Mouse (Mus musculus): ENCODE measurements at regions not wholly inside any gene's neighbourhood (a gene's known extent, or its start where the extent isn't known, plus 50 kb on each side); places are given as distances from the start of the nearest gene placed in this dataset.

GRCm38 (mm10) chr10:96685991-96686601 is 69.3 kb downstream of the Btg1 start:
- Histone ChIP-seq H3K27me3 (replicated peaks) (no peaks in the 10 kb centered on the region), H3K9ac (no peak overlapping the region), H3K27ac (replicated peaks) (peak overlapping the region; percentile 58; the same call in 1 of the 2 replicates), H3K4me1 (peaks cover 36% of the 10 kb centered on the region), H3K4me3 (no peak overlapping the region), H3K36me3 (no peaks in the 10 kb centered on the region), H3K4me2 (no peak overlapping the region), H3K9me3 (no peaks in the 10 kb centered on the region)
- WGBS, result 60% methylated on average over 5 of the region's 5 CpGs
- no peak for ATAC-seq (ENCODE audit: extremely low read depth, insufficient number of reproducible peaks, low FRiP score, low TSS enrichment)

- Histone ChIP-seq H3K9me3 (no peaks in the 10 kb centered on the region), H3K27me3 (replicated peaks) (no peaks in the 10 kb centered on the region), H3K36me3 (no peaks in the 10 kb centered on the region), H3K4me2 (no peak overlapping the region), H3K9ac (no peak overlapping the region), H3K4me1 (peaks cover 43% of the 10 kb centered on the region), H3K27ac (replicated peaks) (peak overlapping the region; percentile 58), H3K4me3 (no peak overlapping the region)
- WGBS, result 55% methylated on average over 6 of the region's 6 CpGs
- peak; percentile 31; the same call in 1 of the 2 replicates for ATAC-seq (ENCODE audit: extremely low read depth, insufficient number of reproducible peaks, low FRiP score, low TSS enrichment)
Observed at GRCm38 (mm10) chr10:96686659-96687440, 70.0 kb downstream of the Btg1 start.

GRCm38 (mm10) chr10:96687441-96687772 is 70.6 kb downstream of the Btg1 start:
- peak overlapping the region; percentile 58 for H3K27ac ChIP-seq (replicated peaks)
- no peak for ATAC-seq (ENCODE audit: extremely low read depth, insufficient number of reproducible peaks, low FRiP score, low TSS enrichment)
- no peaks in the 10 kb centered on the region for H3K27me3 ChIP-seq (replicated peaks)
- H3K9ac ChIP-seq, result no peak overlapping the region
- H3K4me1 ChIP-seq, result peaks cover 43% of the 10 kb centered on the region
- H3K4me3 ChIP-seq, result no peak overlapping the region
- 68% methylated on average over 1 of the region's 1 CpGs for WGBS
- no peaks in the 10 kb centered on the region for H3K9me3 ChIP-seq
- H3K36me3 ChIP-seq, result no peaks in the 10 kb centered on the region
- H3K4me2 ChIP-seq, result no peak overlapping the region

GRCm38 (mm10) chr10:96689976-96690867 is 73.4 kb downstream of the Btg1 start:
- Histone ChIP-seq H3K27ac (replicated peaks) (peak overlapping the region; percentile 88), H3K9ac (no peak overlapping the region), H3K4me1 (peaks cover 43% of the 10 kb centered on the region), H3K36me3 (no peaks in the 10 kb centered on the region), H3K27me3 (replicated peaks) (no peaks in the 10 kb centered on the region), H3K4me3 (no peak overlapping the region), H3K4me2 (peak overlapping the region; percentile 1; the same call in 1 of the 2 replicates), H3K9me3 (no peaks in the 10 kb centered on the region)
- 38% methylated on average over 11 of the region's 11 CpGs for WGBS
- ATAC-seq (ENCODE audit: extremely low read depth, insufficient number of reproducible peaks, low FRiP score, low TSS enrichment), result no peak

GRCm38 (mm10) chr10:96690868-96691302 is 74.1 kb downstream of the Btg1 start:
- H3K9me3 ChIP-seq, result no peaks in the 10 kb centered on the region
- H3K4me3 ChIP-seq, result no peak overlapping the region
- peak overlapping the region; percentile 88 for H3K27ac ChIP-seq (replicated peaks)
- 46% methylated on average over 2 of the region's 2 CpGs for whole genome bisulfite sequencing
- no peaks in the 10 kb centered on the region for H3K36me3 ChIP-seq
- peaks cover 43% of the 10 kb centered on the region for H3K4me1 ChIP-seq
- no peaks in the 10 kb centered on the region for H3K27me3 ChIP-seq (replicated peaks)
- H3K4me2 ChIP-seq, result no peak overlapping the region; the same call in 1 of the 2 replicates
- no peak overlapping the region for H3K9ac ChIP-seq
- ATAC-seq (ENCODE audit: extremely low read depth, insufficient number of reproducible peaks, low FRiP score, low TSS enrichment), result no peak

- no peak for ATAC-seq (ENCODE audit: extremely low read depth, insufficient number of reproducible peaks, low FRiP score, low TSS enrichment)
- Histone ChIP-seq H3K36me3 (no peaks in the 10 kb centered on the region), H3K4me3 (no peak overlapping the region), H3K9me3 (no peaks in the 10 kb centered on the region), H3K27me3 (replicated peaks) (no peaks in the 10 kb centered on the region), H3K4me1 (peaks cover 39% of the 10 kb centered on the region), H3K4me2 (no peak overlapping the region), H3K9ac (no peak overlapping the region), H3K27ac (replicated peaks) (no peak overlapping the region)
- 83% methylated on average over 6 of the region's 6 CpGs for WGBS
Observed at GRCm38 (mm10) chr10:96691319-96691870, 74.6 kb downstream of the Btg1 start.

- Histone ChIP-seq H3K27ac (replicated peaks) (no peak overlapping the region), H3K36me3 (no peaks in the 10 kb centered on the region), H3K4me3 (no peak overlapping the region), H3K4me1 (peaks cover 34% of the 10 kb centered on the region), H3K4me2 (no peak overlapping the region), H3K9ac (no peak overlapping the region), H3K27me3 (replicated peaks) (no peaks in the 10 kb centered on the region), H3K9me3 (no peaks in the 10 kb centered on the region)
- ATAC-seq (ENCODE audit: extremely low read depth, insufficient number of reproducible peaks, low FRiP score, low TSS enrichment), result no peak
- 77% methylated on average over 7 of the region's 7 CpGs for WGBS
Observed at GRCm38 (mm10) chr10:96692821-96693220, 76.0 kb downstream of the Btg1 start.

GRCm38 (mm10) chr10:96693766-96694165 is 77.0 kb downstream of the Btg1 start:
- ATAC-seq (ENCODE audit: extremely low read depth, insufficient number of reproducible peaks, low FRiP score, low TSS enrichment), result no peak
- H3K4me2 ChIP-seq, result no peak overlapping the region
- H3K4me3 ChIP-seq, result no peak overlapping the region
- no peak overlapping the region for H3K27ac ChIP-seq (replicated peaks)
- H3K36me3 ChIP-seq, result no peaks in the 10 kb centered on the region
- H3K9me3 ChIP-seq, result no peaks in the 10 kb centered on the region
- H3K27me3 ChIP-seq (replicated peaks), result no peaks in the 10 kb centered on the region
- peaks cover 38% of the 10 kb centered on the region for H3K4me1 ChIP-seq
- 74% methylated on average over 6 of the region's 6 CpGs for WGBS
- no peak overlapping the region for H3K9ac ChIP-seq

GRCm38 (mm10) chr10:96696571-96696970 is 79.8 kb downstream of the Btg1 start:
- H3K9me3 ChIP-seq, result no peaks in the 10 kb centered on the region
- H3K4me2 ChIP-seq, result no peak overlapping the region
- no peak for ATAC-seq (ENCODE audit: extremely low read depth, insufficient number of reproducible peaks, low FRiP score, low TSS enrichment)
- no peak overlapping the region for H3K4me3 ChIP-seq
- 86% methylated on average over 7 of the region's 7 CpGs for WGBS
- H3K27me3 ChIP-seq (replicated peaks), result no peaks in the 10 kb centered on the region
- H3K9ac ChIP-seq, result no peak overlapping the region
- H3K36me3 ChIP-seq, result no peaks in the 10 kb centered on the region
- no peak overlapping the region for H3K27ac ChIP-seq (replicated peaks)
- peaks cover 11% of the 10 kb centered on the region for H3K4me1 ChIP-seq

- WGBS, result 28% methylated on average over 3 of the region's 3 CpGs
- peak overlapping the region; percentile 70 for H3K27ac ChIP-seq (replicated peaks)
- H3K27me3 ChIP-seq (replicated peaks), result no peaks in the 10 kb centered on the region
- H3K4me2 ChIP-seq, result no peak overlapping the region
- no peak for ATAC-seq (ENCODE audit: extremely low read depth, insufficient number of reproducible peaks, low FRiP score, low TSS enrichment)
- H3K9ac ChIP-seq, result 0 out of 2 replicates have a peak overlapping the region, but pooled peaks have one; percentile 3
- H3K4me3 ChIP-seq, result no peak overlapping the region
- no peaks in the 10 kb centered on the region for H3K36me3 ChIP-seq
- H3K9me3 ChIP-seq, result no peaks in the 10 kb centered on the region
- H3K4me1 ChIP-seq, result peaks cover 12% of the 10 kb centered on the region
Observed at GRCm38 (mm10) chr10:96697781-96698180, 81.0 kb downstream of the Btg1 start.

GRCm38 (mm10) chr10:96706656-96707055 is 89.8 kb downstream of the Btg1 start:
- 74% methylated on average over 4 of the region's 4 CpGs for WGBS

More at GRCm38 (mm10) chr10:96706656-96707055, 89.8 kb downstream of the Btg1 start:
- H3K9ac ChIP-seq, result no peak overlapping the region
- H3K4me3 ChIP-seq, result no peak overlapping the region
- ATAC-seq (ENCODE audit: extremely low read depth, insufficient number of reproducible peaks, low FRiP score, low TSS enrichment), result no peak
- no peak overlapping the region for H3K4me2 ChIP-seq
- no peaks in the 10 kb centered on the region for H3K27me3 ChIP-seq (replicated peaks)
- no peaks in the 10 kb centered on the region for H3K36me3 ChIP-seq
- no peaks in the 10 kb centered on the region for H3K9me3 ChIP-seq
- no peak overlapping the region for H3K27ac ChIP-seq (replicated peaks)
- peaks cover 23% of the 10 kb centered on the region for H3K4me1 ChIP-seq
